Mouse (Mus musculus): ENCODE results near the gene Rbm18. TPM values are rescaled to one million over a fixed set of nuclear protein-coding genes. Genes with fewer than 3 reads are reported as not detected.
"Not testable (repeated sequence)": the region's sequence is repeated elsewhere in the genome, so short reads cannot be mapped to it uniquely, and the experiment has no call there.

Rbm18 gene
- polyA plus RNA-seq, 1 experiment, result 1.7 TPM

- no peak for TF ChIP-seq TAL1 (IDR thresholded peaks at IDR 0.05; ENCODE audit: low read length)
- no peak for TF ChIP-seq GATA1 (IDR thresholded peaks at IDR 0.05; ENCODE audit: low read length)
- Histone ChIP-seq H3K36me3 (ENCODE audit: control insufficient read depth) (peaks cover 59% of the 10 kb centered on the region), H3K4me1 (ENCODE audit: control insufficient read depth) (peaks cover 7% of the 10 kb centered on the region), H3K4me3 (replicated peaks) (no peak overlapping the region), H3K9me3 (ENCODE audit: control insufficient read depth, low read length) (no peaks in the 10 kb centered on the region), H3K27me3 (ENCODE audit: control insufficient read depth) (no peaks in the 10 kb centered on the region)
These were observed 31.5 kb upstream of the Rbm18 start for GRCm38 (mm10) chr2:36167990-36168618.

- H3K36me3 ChIP-seq (ENCODE audit: control insufficient read depth), result peaks cover 78% of the 10 kb centered on the region
These were observed 22.8 kb upstream of the Rbm18 start for GRCm38 (mm10) chr2:36159336-36159735.

GRCm38 (mm10) chr2:36157461-36157860 lies 20.9 kb upstream of the Rbm18 start:
- H3K4me3 ChIP-seq (replicated peaks), result no peak overlapping the region
- no peaks in the 10 kb centered on the region for H3K27me3 ChIP-seq (ENCODE audit: control insufficient read depth)
- no peaks in the 10 kb centered on the region for H3K4me1 ChIP-seq (ENCODE audit: control insufficient read depth)
- TF ChIP-seq GATA1 (IDR thresholded peaks at IDR 0.05; ENCODE audit: low read length) (no peak), TAL1 (IDR thresholded peaks at IDR 0.05; ENCODE audit: low read length) (no peak)
- H3K9me3 ChIP-seq (ENCODE audit: control insufficient read depth, low read length), result no peaks in the 10 kb centered on the region
- peaks cover 79% of the 10 kb centered on the region for H3K36me3 ChIP-seq (ENCODE audit: control insufficient read depth)

More at GRCm38 (mm10) chr2:36159336-36159735, 22.8 kb upstream of the Rbm18 start:
- Histone ChIP-seq H3K27me3 (ENCODE audit: control insufficient read depth) (no peaks in the 10 kb centered on the region), H3K9me3 (ENCODE audit: control insufficient read depth, low read length) (no peaks in the 10 kb centered on the region), H3K4me3 (replicated peaks) (no peak overlapping the region), H3K4me1 (ENCODE audit: control insufficient read depth) (no peaks in the 10 kb centered on the region)
- no peak for TF ChIP-seq TAL1 (IDR thresholded peaks at IDR 0.05; ENCODE audit: low read length)
- no peak for TF ChIP-seq GATA1 (IDR thresholded peaks at IDR 0.05; ENCODE audit: low read length)

- not testable (repeated sequence) for H3K27me3 ChIP-seq (ENCODE audit: control insufficient read depth); H3K4me1 ChIP-seq (ENCODE audit: control insufficient read depth); H3K4me3 ChIP-seq (replicated peaks); H3K9me3 ChIP-seq (ENCODE audit: control insufficient read depth, low read length)
- peaks cover 69% of the 10 kb centered on the region for H3K36me3 ChIP-seq (ENCODE audit: control insufficient read depth)
These were observed 15.8 kb upstream of the Rbm18 start for GRCm38 (mm10) chr2:36152401-36152800.

GRCm38 (mm10) chr2:36148876-36149365 lies 12.3 kb upstream of the Rbm18 start:
- Histone ChIP-seq H3K36me3 (ENCODE audit: control insufficient read depth) (peaks cover 48% of the 10 kb centered on the region), H3K27me3 (ENCODE audit: control insufficient read depth) (no peaks in the 10 kb centered on the region), H3K9me3 (ENCODE audit: control insufficient read depth, low read length) (no peaks in the 10 kb centered on the region), H3K4me1 (ENCODE audit: control insufficient read depth) (no peaks in the 10 kb centered on the region), H3K4me3 (replicated peaks) (no peak overlapping the region)
- TF ChIP-seq GATA1 (IDR thresholded peaks at IDR 0.05; ENCODE audit: low read length), result no peak
- no peak for TF ChIP-seq TAL1 (IDR thresholded peaks at IDR 0.05; ENCODE audit: low read length)

GRCm38 (mm10) chr2:36139096-36139495 lies 2.5 kb upstream of the Rbm18 start:
- Histone ChIP-seq H3K27me3 (ENCODE audit: control insufficient read depth) (no peaks in the 10 kb centered on the region), H3K4me1 (ENCODE audit: control insufficient read depth) (peaks cover 24% of the 10 kb centered on the region), H3K9me3 (ENCODE audit: control insufficient read depth, low read length) (no peaks in the 10 kb centered on the region), H3K36me3 (ENCODE audit: control insufficient read depth) (peaks cover 46% of the 10 kb centered on the region), H3K4me3 (replicated peaks) (no peak overlapping the region)
- no peak for TF ChIP-seq TAL1 (IDR thresholded peaks at IDR 0.05; ENCODE audit: low read length)
- no peak for TF ChIP-seq GATA1 (IDR thresholded peaks at IDR 0.05; ENCODE audit: low read length)

- Histone ChIP-seq H3K27me3 (ENCODE audit: control insufficient read depth) (no peaks in the 10 kb centered on the region), H3K36me3 (ENCODE audit: control insufficient read depth) (peaks cover 48% of the 10 kb centered on the region), H3K4me3 (replicated peaks) (peak overlapping the region; percentile 80), H3K9me3 (ENCODE audit: control insufficient read depth, low read length) (no peaks in the 10 kb centered on the region), H3K4me1 (ENCODE audit: control insufficient read depth) (peaks cover 24% of the 10 kb centered on the region)
- no peak for TF ChIP-seq TAL1 (IDR thresholded peaks at IDR 0.05; ENCODE audit: low read length)
- TF ChIP-seq GATA1 (IDR thresholded peaks at IDR 0.05; ENCODE audit: low read length), result no peak
These were observed 686 bp downstream of the Rbm18 start for GRCm38 (mm10) chr2:36135887-36136286.

GRCm38 (mm10) chr2:36129051-36129450 lies 7.5 kb downstream of the Rbm18 start:
- no peak for TF ChIP-seq GATA1 (IDR thresholded peaks at IDR 0.05; ENCODE audit: low read length)
- TF ChIP-seq TAL1 (IDR thresholded peaks at IDR 0.05; ENCODE audit: low read length), result no peak

GRCm38 (mm10) chr2:36127973-36128372 lies 8.6 kb downstream of the Rbm18 start:
- Histone ChIP-seq H3K4me3 (replicated peaks) (no peak overlapping the region), H3K36me3 (ENCODE audit: control insufficient read depth) (peaks cover 88% of the 10 kb centered on the region), H3K4me1 (ENCODE audit: control insufficient read depth) (no peaks in the 10 kb centered on the region), H3K9me3 (ENCODE audit: control insufficient read depth, low read length) (no peaks in the 10 kb centered on the region), H3K27me3 (ENCODE audit: control insufficient read depth) (no peaks in the 10 kb centered on the region)
- TF ChIP-seq TAL1 (IDR thresholded peaks at IDR 0.05; ENCODE audit: low read length) (no peak), GATA1 (IDR thresholded peaks at IDR 0.05; ENCODE audit: low read length) (no peak)

More at GRCm38 (mm10) chr2:36129051-36129450, 7.5 kb downstream of the Rbm18 start:
- H3K4me1 ChIP-seq (ENCODE audit: control insufficient read depth), result no peaks in the 10 kb centered on the region
- no peaks in the 10 kb centered on the region for H3K27me3 ChIP-seq (ENCODE audit: control insufficient read depth)
- H3K4me3 ChIP-seq (replicated peaks), result no peak overlapping the region
- peaks cover 89% of the 10 kb centered on the region for H3K36me3 ChIP-seq (ENCODE audit: control insufficient read depth)
- H3K9me3 ChIP-seq (ENCODE audit: control insufficient read depth, low read length), result no peaks in the 10 kb centered on the region
